Mouse (Mus musculus) gonadal fat pad, adult 2 months (tissue): ENCODE measurements around the gene Erc1. TPM values are rescaled to one million over a fixed set of nuclear protein-coding genes. Genes with fewer than 3 reads are reported as not detected.
A peak's percentile ranks its signal among the peaks of the same experiment; 100 is the strongest.
"Not testable (repeated sequence)": the region's sequence is repeated elsewhere in the genome, so short reads cannot be mapped to it uniquely, and the experiment has no call there.

Source experiments
- DNase-seq: peaks from one replicate; pipeline ENCODE4 v3.0.0-alpha.2; 2012; ENCODE audit warnings: low read depth
- polyA plus RNA-seq: library from polyadenylated mRNA; depleted of rRNA; stranded (reverse); fragments of >200 nt; gene quantifications from 2 replicates; pipeline ENCODE4 v1.2.3, GENCODE M21; 2012

The Erc1 gene
- polyA plus RNA-seq, 1 experiment, result 13.7 TPM

- no peak for DNase-seq
Observed at GRCm38 (mm10) chr6:119712486-119712885, 135.5 kb downstream of the Erc1 start.

- DNase-seq, result no peak
Observed at GRCm38 (mm10) chr6:119711649-119712305, 136.2 kb downstream of the Erc1 start.

GRCm38 (mm10) chr6:119709552-119709951, 138.4 kb downstream of the Erc1 start:
- no peak for DNase-seq

GRCm38 (mm10) chr6:119707911-119708310, 140.1 kb downstream of the Erc1 start:
- DNase-seq, result no peak

GRCm38 (mm10) chr6:119704899-119705298, 143.1 kb downstream of the Erc1 start:
- DNase-seq, result no peak

GRCm38 (mm10) chr6:119692754-119693153, 155.2 kb downstream of the Erc1 start:
- DNase-seq, result no peak

- no peak for DNase-seq
Observed at GRCm38 (mm10) chr6:119686470-119686869, 161.5 kb downstream of the Erc1 start.

- no peak for DNase-seq
Observed at GRCm38 (mm10) chr6:119680746-119681145, 167.2 kb downstream of the Erc1 start.

- no peak for DNase-seq
Observed at GRCm38 (mm10) chr6:119674811-119675209, 173.2 kb downstream of the Erc1 start.

GRCm38 (mm10) chr6:119674201-119674810, 173.7 kb downstream of the Erc1 start:
- peak; percentile 38 for DNase-seq

GRCm38 (mm10) chr6:119669746-119670145, 178.2 kb downstream of the Erc1 start:
- DNase-seq, result no peak

- DNase-seq, result no peak
Observed at GRCm38 (mm10) chr6:119662936-119663335, 185.0 kb downstream of the Erc1 start.

GRCm38 (mm10) chr6:119661081-119661493, 186.9 kb downstream of the Erc1 start:
- no peak for DNase-seq

- DNase-seq, result no peak
Observed at GRCm38 (mm10) chr6:119658441-119658840, 189.5 kb downstream of the Erc1 start.

GRCm38 (mm10) chr6:119657418-119658178, 190.4 kb downstream of the Erc1 start:
- DNase-seq, result no peak

- DNase-seq, result not testable (repeated sequence)
Observed at GRCm38 (mm10) chr6:119654777-119655176, 193.2 kb downstream of the Erc1 start.

GRCm38 (mm10) chr6:119643880-119644460, 204.0 kb downstream of the Erc1 start:
- DNase-seq, result no peak

GRCm38 (mm10) chr6:119643178-119643728, 204.7 kb downstream of the Erc1 start:
- DNase-seq, result no peak

- no peak for DNase-seq
Observed at GRCm38 (mm10) chr6:119642718-119643117, 205.2 kb downstream of the Erc1 start.

GRCm38 (mm10) chr6:119635629-119636028, 212.3 kb downstream of the Erc1 start:
- no peak for DNase-seq

- no peak for DNase-seq
Observed at GRCm38 (mm10) chr6:119630622-119631021, 217.3 kb downstream of the Erc1 start.

GRCm38 (mm10) chr6:119601379-119601778, 246.6 kb downstream of the Erc1 start:
- DNase-seq, result no peak
